Mouse (Mus musculus) hindbrain, embryonic 16.5 days (tissue): ENCODE results near the gene Sipa1. TPM values are rescaled to one million over a fixed set of nuclear protein-coding genes. Genes with fewer than 3 reads are reported as not detected.

Experiments
- ATAC-seq: fragments of 200-750 bp; cut with Nextera tagmentation; 2 replicates; pipeline ENCODE4 v1.8.0; 2017; ENCODE audit warnings: moderate TSS enrichment, moderate library complexity
- H3K27ac ChIP-seq: fragments of 300-500 bp; sonication (generic); 2 replicates; pipeline ENCODE4 v1.5.1; 2014; ENCODE audit warnings: low read depth, mild to moderate bottlenecking, control low read depth, low read length, moderate library complexity
- H3K27me3 ChIP-seq: fragments of 300-500 bp; sonication (generic); replicated peaks from 2 replicates; pipeline ENCODE4 v1.6.1; 2014; ENCODE audit warnings: low read length; ENCODE audit not compliant: control insufficient read depth, insufficient read depth
- H3K36me3 ChIP-seq: fragments of 300-500 bp; sonication (generic); 2 replicates; pipeline ENCODE4 v1.6.1; 2014; ENCODE audit warnings: mild to moderate bottlenecking, low read length, moderate library complexity, mixed read lengths; ENCODE audit not compliant: control insufficient read depth, insufficient read depth
- H3K4me1 ChIP-seq: fragments of 300-500 bp; sonication (generic); 2 replicates; pipeline ENCODE4 v1.6.1; 2014; ENCODE audit warnings: low read depth, low read length; ENCODE audit not compliant: control insufficient read depth, insufficient read depth
- H3K4me2 ChIP-seq: fragments of 300-500 bp; sonication (generic); 2 replicates; pipeline ENCODE4 v1.6.1; 2014; ENCODE audit warnings: mild to moderate bottlenecking, low read length, control low read depth, moderate library complexity
- H3K4me3 ChIP-seq: fragments of 300-500 bp; sonication (generic); 2 replicates; pipeline ENCODE4 v1.5.1; 2014; ENCODE audit warnings: mild to moderate bottlenecking, low read length, control low read depth, moderate library complexity
- H3K9ac ChIP-seq: fragments of 300-500 bp; sonication (generic); 2 replicates; pipeline ENCODE4 v1.6.1; 2014; ENCODE audit warnings: low read depth, mild to moderate bottlenecking, control low read depth, low read length, moderate library complexity
- H3K9me3 ChIP-seq: fragments of 300-500 bp; sonication (generic); 2 replicates; pipeline ENCODE4 v1.6.1; 2014; ENCODE audit warnings: mild to moderate bottlenecking, low read length, moderate library complexity; ENCODE audit not compliant: control insufficient read depth
- WGBS: fragments of 180-500 bp; shearing (Covaris S2); extraction: QIAGEN DNeasy Blood & Tissue Kit; methylation state at CpG from one replicate; pipeline ENCODE4 v1.1.7; 2014; 5-methylcytosine and 5-hydroxymethylcytosine counted together
- polyA plus RNA-seq: library from polyadenylated mRNA; unstranded; fragments of >200 nt; fragmentation: Nextera tagmentation; extraction: Ambion mirVana; gene quantifications from 2 replicates; pipeline ENCODE4 v1.2.1, GENCODE M21; 2015

Gene Sipa1
- polyA plus RNA-seq, 1 experiment from 2014 or later, result 14.3 TPM

GRCm38 (mm10) chr19:5652570-5652969 is 10.9 kb downstream of the Sipa1 start:
- H3K27me3 ChIP-seq, result peaks cover 23% of the 10 kb centered on the region
- H3K36me3 ChIP-seq, result peaks cover 3% of the 10 kb centered on the region
- H3K4me3 ChIP-seq, result no peak overlapping the region
- ATAC-seq, result no peak
- 81% methylated on average over 6 of the region's 6 CpGs for WGBS
- no peak overlapping the region for H3K27ac ChIP-seq
- H3K4me1 ChIP-seq, result peaks cover 22% of the 10 kb centered on the region
- no peak overlapping the region for H3K9ac ChIP-seq
- no peaks in the 10 kb centered on the region for H3K9me3 ChIP-seq
- no peak overlapping the region for H3K4me2 ChIP-seq

DNA sequence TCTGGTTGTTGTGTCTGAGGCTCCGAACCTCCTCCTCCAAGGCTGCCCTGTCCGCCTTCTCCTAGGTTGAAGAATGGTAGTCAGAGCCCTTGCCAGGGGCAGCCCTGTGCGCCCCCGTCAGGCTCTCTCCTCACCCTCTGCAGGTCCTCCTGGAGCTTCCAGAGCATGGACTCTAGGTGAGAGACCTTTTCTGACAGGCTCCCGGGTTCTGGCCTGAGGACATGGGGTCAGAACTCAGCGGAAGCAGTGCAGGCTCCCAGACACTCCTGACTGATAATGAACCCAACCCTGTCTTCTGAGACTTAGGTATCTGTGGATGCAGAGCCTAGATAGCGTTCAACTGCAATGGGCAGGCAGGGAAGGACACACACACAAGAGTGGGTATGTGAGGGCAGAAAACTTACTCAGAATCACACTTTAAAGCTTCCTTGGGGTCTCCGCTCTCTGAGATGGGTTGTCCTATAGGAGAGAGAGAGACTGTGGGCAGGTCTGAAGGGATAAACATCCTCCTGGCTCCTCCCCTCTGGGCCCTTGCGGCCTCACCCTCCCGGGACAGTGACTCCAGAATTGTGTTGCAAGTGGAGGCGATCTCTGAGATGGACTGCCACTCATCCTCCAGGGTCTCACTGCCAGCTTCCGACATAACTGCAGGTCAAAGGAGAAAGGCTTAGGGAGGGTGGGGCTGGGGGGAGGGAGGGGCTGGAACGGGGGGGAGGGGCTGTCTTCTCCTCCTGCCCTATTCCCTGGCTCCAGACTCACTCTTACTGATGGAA is 11.8 kb downstream of the Sipa1 start:
- Histone ChIP-seq H3K4me2 (no peak overlapping the region), H3K36me3 (peaks cover 12% of the 10 kb centered on the region), H3K4me3 (no peak overlapping the region), H3K27ac (no peak overlapping the region), H3K9me3 (no peaks in the 10 kb centered on the region), H3K4me1 (peaks cover 22% of the 10 kb centered on the region), H3K27me3 (peaks cover 23% of the 10 kb centered on the region), H3K9ac (no peak overlapping the region)
- no peak for ATAC-seq
- 69% methylated on average over 13 of the region's 13 CpGs for WGBS

DNA sequence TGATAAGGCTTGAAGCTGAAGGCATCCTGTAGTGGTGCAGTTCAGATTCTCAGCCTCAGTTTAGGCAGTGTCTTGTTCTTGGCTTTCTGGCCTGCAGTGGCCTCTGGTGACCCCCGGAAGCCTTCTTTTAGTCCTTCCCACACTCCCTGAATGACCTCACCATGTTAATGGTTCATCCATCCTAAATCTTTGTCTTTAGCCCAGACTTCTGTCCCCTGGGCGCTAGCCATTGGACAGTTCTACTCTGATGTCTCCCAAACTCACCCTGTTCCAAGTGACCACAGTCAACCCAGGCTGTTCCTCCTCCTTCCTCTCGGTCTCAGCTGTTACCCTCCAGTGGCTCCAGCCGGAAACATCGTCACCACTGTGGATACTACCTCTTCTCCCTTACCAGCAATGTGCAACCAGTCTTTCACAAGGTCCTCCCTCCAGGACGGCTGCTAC is 14.2 kb downstream of the Sipa1 start:
- Histone ChIP-seq H3K9me3 (no peaks in the 10 kb centered on the region), H3K4me1 (peaks cover 18% of the 10 kb centered on the region), H3K36me3 (peaks cover 29% of the 10 kb centered on the region), H3K27me3 (peaks cover 10% of the 10 kb centered on the region), H3K9ac (peak overlapping the region; percentile 62), H3K4me3 (peak overlapping the region; percentile 31; the same call in 1 of the 2 replicates), H3K4me2 (peak overlapping the region; percentile 61), H3K27ac (peak overlapping the region; percentile 75; the same call in 1 of the 2 replicates)
- 60% methylated on average over 6 of the region's 6 CpGs for WGBS
- peak; percentile 15; the same call in 1 of the 2 replicates for ATAC-seq

GRCm38 (mm10) chr19:5648401-5649297 is 14.9 kb downstream of the Sipa1 start:
- H3K9me3 ChIP-seq, result no peaks in the 10 kb centered on the region
- peak overlapping the region; percentile 31 for H3K4me3 ChIP-seq
- H3K36me3 ChIP-seq, result peaks cover 33% of the 10 kb centered on the region
- peaks cover 11% of the 10 kb centered on the region for H3K4me1 ChIP-seq
- H3K9ac ChIP-seq, result peak overlapping the region; percentile 62
- peak; percentile 94 for ATAC-seq
- peak overlapping the region; percentile 75 for H3K27ac ChIP-seq
- WGBS, result 10% methylated on average over 26 of the region's 26 CpGs
- peaks cover 4% of the 10 kb centered on the region for H3K27me3 ChIP-seq
- H3K4me2 ChIP-seq, result peak overlapping the region; percentile 61

DNA sequence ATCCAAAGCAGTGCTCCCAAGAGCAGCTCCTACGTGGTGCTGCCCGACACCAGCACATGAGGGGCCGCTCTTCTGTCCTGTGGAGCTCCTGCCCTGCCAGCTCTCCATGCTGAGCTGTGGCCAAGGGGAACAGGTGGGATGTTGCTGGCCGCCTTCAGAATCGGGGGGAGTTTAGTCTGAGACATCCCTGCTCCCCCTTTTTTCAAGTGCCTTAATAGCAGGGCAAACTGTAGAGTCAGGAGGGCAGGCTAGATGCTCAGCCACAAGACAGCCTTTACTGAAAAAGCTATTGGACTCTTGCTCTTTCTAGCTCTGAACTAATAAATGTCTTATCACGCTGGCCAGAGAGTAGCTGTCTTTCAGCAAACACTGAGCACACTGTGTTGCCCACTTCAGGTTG is 15.7 kb downstream of the Sipa1 start:
- H3K27me3 ChIP-seq, result no peaks in the 10 kb centered on the region
- H3K36me3 ChIP-seq, result peaks cover 37% of the 10 kb centered on the region
- WGBS, result 95% methylated on average over 6 of the region's 6 CpGs
- no peak overlapping the region for H3K9ac ChIP-seq
- H3K4me1 ChIP-seq, result peaks cover 11% of the 10 kb centered on the region
- H3K27ac ChIP-seq, result no peak overlapping the region
- no peak for ATAC-seq
- H3K4me2 ChIP-seq, result no peak overlapping the region
- no peaks in the 10 kb centered on the region for H3K9me3 ChIP-seq
- no peak overlapping the region for H3K4me3 ChIP-seq

DNA sequence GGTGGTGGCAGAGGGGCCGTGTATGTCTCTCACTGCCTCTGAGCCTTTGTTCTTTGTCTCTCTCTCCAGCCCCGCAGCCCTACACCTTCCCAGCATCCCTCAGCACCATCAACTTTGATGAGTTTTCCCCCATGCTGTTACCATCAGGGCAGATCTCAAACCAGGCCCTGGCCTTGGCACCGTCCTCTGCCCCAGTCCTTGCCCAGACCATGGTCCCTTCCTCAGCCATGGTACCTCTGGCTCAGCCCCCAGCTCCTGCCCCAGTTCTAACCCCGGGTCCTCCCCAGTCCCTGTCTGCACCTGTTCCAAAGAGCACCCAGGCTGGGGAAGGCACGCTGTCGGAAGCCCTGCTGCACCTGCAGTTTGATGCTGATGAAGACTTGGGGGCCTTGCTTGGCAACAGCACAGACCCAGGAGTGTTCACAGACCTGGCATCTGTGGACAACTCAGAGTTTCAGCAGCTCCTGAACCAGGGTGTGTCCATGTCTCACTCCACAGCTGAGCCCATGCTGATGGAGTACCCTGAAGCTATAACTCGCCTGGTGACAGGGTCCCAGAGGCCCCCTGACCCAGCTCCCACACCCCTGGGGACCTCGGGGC is 16.7 kb downstream of the Sipa1 start:
- no peak for ATAC-seq

DNA sequence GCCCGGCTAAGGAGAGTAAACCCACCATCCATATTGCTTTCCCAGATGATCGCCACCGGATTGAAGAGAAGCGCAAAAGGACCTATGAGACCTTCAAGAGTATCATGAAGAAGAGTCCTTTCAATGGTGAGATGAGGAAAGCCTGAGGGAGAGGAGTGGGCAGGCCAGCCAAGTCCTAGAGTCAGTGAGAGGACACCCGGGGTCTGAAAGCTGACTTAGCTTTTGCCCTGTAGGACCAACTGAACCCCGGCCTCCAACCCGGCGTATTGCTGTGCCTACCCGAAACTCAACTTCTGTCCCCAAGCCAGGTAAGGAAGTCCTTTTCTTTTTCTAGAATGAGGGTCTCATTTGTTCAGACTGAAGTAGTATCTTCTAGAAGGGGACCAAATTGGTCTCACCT is 18.2 kb downstream of the Sipa1 start:
- Histone ChIP-seq H3K9me3 (no peaks in the 10 kb centered on the region), H3K36me3 (peaks cover 60% of the 10 kb centered on the region), H3K27ac (no peak overlapping the region), H3K4me1 (peaks cover 11% of the 10 kb centered on the region), H3K4me2 (no peak overlapping the region), H3K4me3 (no peak overlapping the region), H3K27me3 (no peaks in the 10 kb centered on the region), H3K9ac (no peak overlapping the region)
- 93% methylated on average over 9 of the region's 9 CpGs for WGBS
- no peak for ATAC-seq

More for the DNA sequence above, 16.7 kb downstream of the Sipa1 start:
- no peaks in the 10 kb centered on the region for H3K9me3 ChIP-seq
- H3K27ac ChIP-seq, result no peak overlapping the region
- H3K4me1 ChIP-seq, result peaks cover 11% of the 10 kb centered on the region
- no peak overlapping the region for H3K4me2 ChIP-seq
- peaks cover 45% of the 10 kb centered on the region for H3K36me3 ChIP-seq
- no peak overlapping the region for H3K4me3 ChIP-seq
- H3K9ac ChIP-seq, result no peak overlapping the region
- 94% methylated on average over 8 of the region's 8 CpGs for WGBS
- H3K27me3 ChIP-seq, result no peaks in the 10 kb centered on the region

GRCm38 (mm10) chr19:5641641-5642040 is 21.9 kb downstream of the Sipa1 start:
- no peak overlapping the region for H3K4me2 ChIP-seq
- 93% methylated on average over 8 of the region's 8 CpGs for WGBS
- no peak overlapping the region for H3K4me3 ChIP-seq
- no peaks in the 10 kb centered on the region for H3K27me3 ChIP-seq
- no peak overlapping the region for H3K9ac ChIP-seq
- peaks cover 57% of the 10 kb centered on the region for H3K36me3 ChIP-seq
- H3K27ac ChIP-seq, result no peak overlapping the region
- H3K9me3 ChIP-seq, result no peaks in the 10 kb centered on the region
- peaks cover 14% of the 10 kb centered on the region for H3K4me1 ChIP-seq
- ATAC-seq, result no peak
